ENCODE assay signal across 7 mouse cellular contexts in the genomic region with DNA sequence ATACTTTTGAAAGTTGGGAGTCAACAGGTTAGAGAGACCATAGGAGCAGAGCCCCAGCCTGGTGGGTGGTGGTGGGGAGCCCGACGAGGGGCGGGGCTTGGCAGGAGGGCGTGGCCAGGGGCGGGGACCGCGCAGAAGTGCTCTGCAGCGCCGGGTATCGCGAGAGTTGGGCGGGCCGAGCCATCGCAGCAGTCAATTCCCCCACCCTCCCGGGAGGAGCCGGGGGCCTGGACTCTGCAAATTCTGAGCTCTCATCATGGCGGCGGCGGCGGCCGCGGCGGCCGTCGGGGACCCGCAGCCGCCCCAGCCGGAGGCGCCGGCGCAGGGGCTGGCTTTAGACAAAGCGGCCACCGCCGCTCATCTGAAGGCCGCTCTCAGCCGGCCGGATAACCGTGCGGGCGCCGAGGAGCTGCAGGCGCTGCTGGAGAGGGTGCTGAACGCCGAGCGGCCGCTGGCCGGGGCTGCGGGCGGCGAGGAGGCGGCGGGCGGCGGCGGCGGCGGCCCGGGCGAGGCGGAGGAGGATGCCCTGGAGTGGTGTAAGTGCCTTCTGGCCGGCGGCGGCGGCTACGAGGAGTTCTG. TPM values are rescaled to one million over a fixed set of nuclear protein-coding genes. Genes with fewer than 3 reads are reported as not detected.
DNase-seq lines count a peak whose midpoint lies in the region; ATAC-seq lines count a peak whose summit lies in the region.

A gene (plus strand): TSS at position 208 of the 579 bp plus-strand sequence.

- peaks cover 6% of the 10 kb centered on the region for H3K4me1 ChIP-seq in embryonic facial prominence, embryonic 12.5 days
- H3K4me1 ChIP-seq in limb, embryonic 11.5 days (ENCODE audit: control insufficient read depth, insufficient read depth, low read length), result peaks cover 6% of the 10 kb centered on the region; the same call in 1 of the 2 replicates
- H3K4me1 ChIP-seq in midbrain, embryonic 14.5 days (ENCODE audit: control insufficient read depth, insufficient read depth, low read length), result peaks cover 10% of the 10 kb centered on the region; the same call in 1 of the 2 replicates

- H3K9ac ChIP-seq in embryonic facial prominence, embryonic 12.5 days, result peak within 1 kb of the TSS; percentile 97
- H3K9ac ChIP-seq in limb, embryonic 11.5 days (ENCODE audit: low read length), result peak within 1 kb of the TSS; percentile 99
- H3K9ac ChIP-seq in midbrain, embryonic 14.5 days (replicated peaks; ENCODE audit: low read length), result peak within 1 kb of the TSS; percentile 99

- DNase-seq in adrenal gland, postnatal 25 days, result peak; percentile 99
- DNase-seq in heart, adult 11 months, result peak; percentile 100
- DNase-seq in kidney, adult 18-20 months, result peak; percentile 97
- DNase-seq in limb, embryonic 11.5 days (ENCODE audit: low spot score), result peak; percentile 98
- DNase-seq in midbrain, embryonic 14.5 days, result peak; percentile 97
- DNase-seq in spleen, adult 18-20 months, result peak; percentile 96 to 99

- H3K27me3 ChIP-seq in embryonic facial prominence, embryonic 12.5 days, result no peaks in the 10 kb centered on the region
- H3K27me3 ChIP-seq in limb, embryonic 11.5 days (ENCODE audit: control insufficient read depth, insufficient read depth, low read length), result no peaks in the 10 kb centered on the region
- no peaks in the 10 kb centered on the region for H3K27me3 ChIP-seq in midbrain, embryonic 14.5 days (ENCODE audit: control insufficient read depth, insufficient read depth, low read length)

- under 1% methylated on average over 65 of the region's 65 CpGs for WGBS in embryonic facial prominence, embryonic 12.5 days
- WGBS in limb, embryonic 11.5 days, result 2% methylated on average over 42 of the region's 65 CpGs
- under 1% methylated on average over 60 of the region's 65 CpGs for WGBS in midbrain, embryonic 14.5 days

- H3K9me3 ChIP-seq in embryonic facial prominence, embryonic 12.5 days, result no peaks in the 10 kb centered on the region
- no peaks in the 10 kb centered on the region for H3K9me3 ChIP-seq in limb, embryonic 11.5 days (ENCODE audit: control insufficient read depth, low read length)
- H3K9me3 ChIP-seq in midbrain, embryonic 14.5 days (ENCODE audit: control insufficient read depth, low read length), result no peaks in the 10 kb centered on the region

- H3K27ac ChIP-seq in embryonic facial prominence, embryonic 12.5 days, result peak within 1 kb of the TSS; percentile 93
- H3K27ac ChIP-seq in limb, embryonic 11.5 days (replicated peaks; ENCODE audit: low read depth, low read length), result peak within 1 kb of the TSS; percentile 87
- H3K27ac ChIP-seq in midbrain, embryonic 14.5 days (replicated peaks; ENCODE audit: low read depth, low read length), result peak within 1 kb of the TSS; percentile 93

- peak within 1 kb of the TSS; percentile 90 for H3K4me2 ChIP-seq in embryonic facial prominence, embryonic 12.5 days (replicated peaks)
- peak within 1 kb of the TSS; percentile 93 for H3K4me2 ChIP-seq in limb, embryonic 11.5 days (ENCODE audit: low read depth, severe bottlenecking)
- H3K4me2 ChIP-seq in midbrain, embryonic 14.5 days (ENCODE audit: low read length), result peak within 1 kb of the TSS; percentile 63

- ATAC-seq in embryonic facial prominence, embryonic 12.5 days (ENCODE audit: insufficient number of reproducible peaks, insufficient read depth, low FRiP score, low TSS enrichment), result peak; percentile 98
- ATAC-seq in limb, embryonic 11.5 days (ENCODE audit: insufficient number of reproducible peaks, low FRiP score, low TSS enrichment, low read depth), result peak; percentile 98
- ATAC-seq in midbrain, embryonic 14.5 days (ENCODE audit: low FRiP score, low TSS enrichment), result peak; percentile 99

- H3K36me3 ChIP-seq in embryonic facial prominence, embryonic 12.5 days, result no peaks in the 10 kb centered on the region
- H3K36me3 ChIP-seq in limb, embryonic 11.5 days (ENCODE audit: control insufficient read depth, insufficient read depth, low read length), result no peaks in the 10 kb centered on the region; the same call in 1 of the 2 replicates
- H3K36me3 ChIP-seq in midbrain, embryonic 14.5 days (ENCODE audit: control insufficient read depth, insufficient read depth, low read length), result peaks cover 7% of the 10 kb centered on the region

- H3K4me3 ChIP-seq in embryonic facial prominence, embryonic 12.5 days, result peak within 1 kb of the TSS; percentile 96
- peak within 1 kb of the TSS; percentile 97 for H3K4me3 ChIP-seq in limb, embryonic 11.5 days (ENCODE audit: low read depth, low read length)
- H3K4me3 ChIP-seq in midbrain, embryonic 14.5 days (replicated peaks; ENCODE audit: low read depth, low read length), result peak within 1 kb of the TSS; percentile 98

RNA-seq across cellular contexts. Expression of the gene that starts here (rescaled TPM):
- total RNA-seq in adrenal gland, postnatal 25 days (2021), result 94.7 and 112 TPM in 2 replicates
- polyA plus RNA-seq in embryonic facial prominence, embryonic 12.5 days (2016; fragmentation: Nextera tagmentation; extraction: Ambion mirVana), result 18.2 and 19.9 TPM in 2 replicates
- polyA plus RNA-seq in limb, embryonic 11.5 days (2014; fragmentation: Nextera tagmentation; extraction: Ambion mirVana), result 13.2 and 20.1 TPM in 2 replicates
- polyA plus RNA-seq in midbrain, embryonic 14.5 days (2014; fragmentation: Nextera tagmentation; extraction: Ambion mirVana), result 26.0 and 26.9 TPM in 2 replicates

Comparison
In these comparisons a context has a peak if more than half of its experiments do, and no peak if none do; other contexts are left out.
1. Peak in every context shown above with its lines: DNase-seq, ATAC-seq, H3K4me3 ChIP-seq and H3K27ac ChIP-seq.